Mouse (Mus musculus) spleen, adult 18-20 months (tissue): ENCODE measurements around the gene Cenpn.
A peak's percentile ranks its signal among the peaks of the same experiment; 100 is the strongest.

Experiments used
- DNase-seq, 2 experiments: peaks; one replicate each; pipeline ENCODE4 v3.0.0; 2022; ENCODE audit warnings: mixed read lengths in 2 of 2

Cenpn gene

GRCm38 (mm10) chr8:116921337-116922059 lies at the start of gene Cenpn, which contains the start of gene Cmc2:
TSS of gene Cenpn (plus strand) at chr8:116921730.
TSS of gene Cmc2 (minus strand) at chr8:116921455.
- DNase-seq = peak; percentile 83 to 90

GRCm38 (mm10) chr8:116872761-116873342 lies 48.7 kb upstream of the Cenpn start:
- DNase-seq = no peak

GRCm38 (mm10) chr8:116873586-116873985 lies 47.9 kb upstream of the Cenpn start:
- DNase-seq = no peak

GRCm38 (mm10) chr8:116873986-116874385 lies 47.5 kb upstream of the Cenpn start:
- no peak for DNase-seq

GRCm38 (mm10) chr8:116875798-116876450 lies 45.6 kb upstream of the Cenpn start:
- no peak for DNase-seq

- no peak for DNase-seq
Measured at GRCm38 (mm10) chr8:116881396-116881795, 40.1 kb upstream of the Cenpn start.

GRCm38 (mm10) chr8:116887813-116888212 lies 33.7 kb upstream of the Cenpn start:
- no peak for DNase-seq

GRCm38 (mm10) chr8:116891446-116891845 lies 30.1 kb upstream of the Cenpn start:
- DNase-seq = no peak

GRCm38 (mm10) chr8:116892130-116892529 lies 29.4 kb upstream of the Cenpn start:
- no peak for DNase-seq

- no peak for DNase-seq
Measured at GRCm38 (mm10) chr8:116892636-116893035, 28.9 kb upstream of the Cenpn start.

GRCm38 (mm10) chr8:116893938-116894337 lies 27.6 kb upstream of the Cenpn start:
- no peak for DNase-seq

GRCm38 (mm10) chr8:116895521-116895920 lies 26.0 kb upstream of the Cenpn start:
- DNase-seq = no peak

GRCm38 (mm10) chr8:116904736-116905135 lies 16.8 kb upstream of the Cenpn start:
- DNase-seq = no peak

GRCm38 (mm10) chr8:116905252-116905651 lies 16.3 kb upstream of the Cenpn start:
- no peak for DNase-seq

- no peak for DNase-seq
Measured at GRCm38 (mm10) chr8:116905836-116906235, 15.7 kb upstream of the Cenpn start.

GRCm38 (mm10) chr8:116921005-116921336 lies 559 bp upstream of the Cenpn start:
- DNase-seq = no peak

- DNase-seq = no peak
Measured at GRCm38 (mm10) chr8:116922060-116922757, 679 bp downstream of the Cenpn start.

GRCm38 (mm10) chr8:116923526-116923925 lies 2.0 kb downstream of the Cenpn start:
- DNase-seq = no peak

- DNase-seq = peak; percentile 27 to 59
Measured at GRCm38 (mm10) chr8:116927880-116928279, 6.3 kb downstream of the Cenpn start.

GRCm38 (mm10) chr8:116928588-116928987 lies 7.1 kb downstream of the Cenpn start:
- DNase-seq = no peak

- no peak for DNase-seq
Measured at GRCm38 (mm10) chr8:116934976-116935375, 13.4 kb downstream of the Cenpn start.

- DNase-seq = no peak
Measured at GRCm38 (mm10) chr8:116935506-116935905, 14.0 kb downstream of the Cenpn start.

- no peak for DNase-seq
Measured at GRCm38 (mm10) chr8:116942284-116943058, 20.9 kb downstream of the Cenpn start.
